Mouse (Mus musculus): ENCODE measurements around the gene Cnot3. TPM values are rescaled to one million over a fixed set of nuclear protein-coding genes. Genes with fewer than 3 reads are reported as not detected.
"Not testable (repeated sequence)": the region's sequence is repeated elsewhere in the genome, so short reads cannot be mapped to it uniquely, and the experiment has no call there.

The Cnot3 gene
- 100 to 1,000 TPM in 7 of 26 experiments, 10 to 100 TPM in 19; 35.3 to 142 (median 84.0) TPM for total RNA-seq (2018; cell fraction: chromatin; rRNA removed)
- total RNA-seq (2018; cell fraction: cytosol; rRNA removed) = 10 to 100 TPM; 15.3 to 44.9 (median 38.9) TPM
- total RNA-seq (2018; cell fraction: nucleus; rRNA removed) = 10 to 100 TPM; 29.8 to 82.8 (median 46.2) TPM
- polyA plus RNA-seq (2018) = 28.4 to 47.4 TPM (median 36.0 TPM) in 3 replicates

DNA sequence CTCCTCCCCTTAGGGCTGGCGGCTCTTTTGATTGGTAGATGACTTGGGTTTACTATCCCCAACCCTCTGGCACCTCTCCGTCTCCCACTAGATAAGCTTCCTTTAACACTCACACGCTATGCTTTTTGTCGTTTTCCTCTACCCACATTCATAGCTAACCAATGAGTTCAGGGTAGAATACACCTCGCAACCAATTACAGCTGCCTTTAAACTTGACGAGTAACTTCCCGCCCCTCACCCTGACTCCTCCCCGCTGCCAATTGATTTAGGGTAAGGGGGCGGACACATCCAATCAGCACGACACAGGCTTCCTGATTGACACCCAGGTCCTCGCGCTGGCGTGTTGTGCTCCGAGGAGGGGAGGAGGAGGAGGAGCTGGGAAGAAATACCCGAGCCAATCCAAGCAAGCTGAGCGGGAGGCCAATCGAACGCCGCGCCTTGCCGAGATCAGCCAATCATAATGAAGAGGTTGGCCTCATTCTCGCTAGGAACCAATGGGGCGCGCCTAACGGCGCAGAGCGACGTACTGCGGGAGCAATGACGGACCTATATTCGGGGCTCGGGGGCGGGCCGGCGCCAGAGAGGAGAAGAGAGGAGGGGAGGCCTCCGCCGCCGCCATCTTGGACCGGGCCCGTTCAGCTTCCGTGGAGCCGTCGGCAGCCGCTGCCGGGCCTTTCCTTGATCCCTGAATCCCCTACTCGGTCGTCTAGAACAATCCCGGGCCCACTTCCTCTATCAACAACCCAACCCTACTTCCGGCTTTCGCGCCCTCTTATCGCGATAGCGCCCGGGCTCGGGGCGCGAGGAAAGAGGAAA, at the start of gene Cnot3:
Gene Cnot3 (plus strand): TSS at position 597 of the 816 bp plus-strand sequence.
- H3K79me2 ChIP-seq (ENCODE audit: inconsistent target) = peaks cover 42% of the 10 kb centered on the region
- peak within 1 kb of the TSS; percentile 58 for H3K4me3 ChIP-seq (ENCODE audit: inconsistent target)
- H3K36me3 ChIP-seq (ENCODE audit: inconsistent target) = peaks cover 19% of the 10 kb centered on the region; the same call in 1 of the 2 replicates
- 0% methylated on average over 26 of the region's 58 CpGs for WGBS (ENCODE audit: missing documents)
- H3K27ac ChIP-seq = peak within 1 kb of the TSS; percentile 78

DNA sequence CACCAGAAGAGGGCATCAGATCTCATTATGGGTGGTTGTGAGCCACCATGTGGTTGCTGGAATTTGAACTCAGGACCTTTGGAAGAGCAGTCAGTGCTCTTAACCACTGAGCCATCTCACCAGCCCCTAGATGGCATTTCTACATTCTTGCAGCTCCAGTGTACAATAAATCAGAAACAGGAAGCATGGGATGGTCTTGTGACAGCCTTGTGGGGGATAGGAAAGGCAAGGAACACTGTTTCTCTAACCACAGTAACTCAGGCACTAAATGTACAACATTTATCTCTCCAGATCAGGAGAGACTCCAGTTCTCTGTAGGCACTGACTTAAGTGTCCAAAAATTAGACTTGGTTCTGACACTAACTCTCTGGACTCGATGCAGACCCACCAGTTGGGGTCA, 47.3 kb upstream of the Cnot3 start:
- H3K79me2 ChIP-seq (ENCODE audit: inconsistent target); H3K36me3 ChIP-seq (ENCODE audit: inconsistent target); H3K4me3 ChIP-seq (ENCODE audit: inconsistent target): not testable (repeated sequence)
- H3K27ac ChIP-seq = peak overlapping the region; percentile 42; the same call in 1 of the 2 replicates
- WGBS (ENCODE audit: missing documents) = 7% methylated on average over 1 of the region's 1 CpGs

DNA sequence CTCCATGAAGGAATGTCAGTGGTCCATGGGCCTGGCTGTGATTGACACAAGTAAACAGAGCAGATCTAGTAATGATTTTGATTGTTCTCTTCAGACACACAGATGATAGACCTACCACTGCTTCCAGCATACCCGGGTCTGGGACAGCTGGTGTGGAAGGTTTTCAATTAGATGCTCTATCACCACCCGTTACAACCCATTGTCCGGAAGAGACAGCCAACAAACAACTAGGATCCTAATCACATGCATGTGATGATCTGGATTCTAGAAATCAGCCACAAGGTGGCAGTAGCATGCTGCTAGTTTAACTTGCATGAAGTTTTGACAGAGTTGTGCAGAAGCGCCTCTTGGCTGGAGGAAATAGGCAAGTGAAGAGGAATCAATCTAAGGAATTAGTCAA, 43.9 kb upstream of the Cnot3 start:
- WGBS (ENCODE audit: missing documents) = 3% methylated on average over 4 of the region's 4 CpGs
- H3K27ac ChIP-seq = no peak overlapping the region
- H3K36me3 ChIP-seq (ENCODE audit: inconsistent target) = no peaks in the 10 kb centered on the region
- no peaks in the 10 kb centered on the region for H3K79me2 ChIP-seq (ENCODE audit: inconsistent target)
- no peak overlapping the region for H3K4me3 ChIP-seq (ENCODE audit: inconsistent target)

DNA sequence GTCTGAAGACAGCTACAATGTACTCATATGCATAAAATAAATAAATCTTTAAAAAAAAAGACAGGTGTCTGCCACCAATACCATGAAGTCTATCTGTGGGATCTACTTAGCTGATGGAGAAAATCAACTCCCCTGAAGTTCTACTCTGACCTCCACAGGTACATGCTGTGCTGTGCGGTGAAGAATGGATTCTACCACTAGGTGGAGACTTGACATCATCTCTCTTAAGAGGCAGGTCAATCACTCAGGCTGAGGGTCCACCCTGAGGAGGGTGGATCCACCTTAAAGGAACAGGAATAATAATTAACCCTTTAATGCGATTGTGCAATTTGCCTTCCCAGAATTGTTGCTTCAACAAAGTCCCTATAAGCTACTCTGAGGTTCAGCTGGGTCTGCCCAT, 38.3 kb upstream of the Cnot3 start:
- WGBS (ENCODE audit: missing documents) = 20% methylated on average over 2 of the region's 2 CpGs
- H3K4me3 ChIP-seq (ENCODE audit: inconsistent target) = no peak overlapping the region
- no peak overlapping the region for H3K27ac ChIP-seq
- no peaks in the 10 kb centered on the region for H3K36me3 ChIP-seq (ENCODE audit: inconsistent target)
- H3K79me2 ChIP-seq (ENCODE audit: inconsistent target) = no peaks in the 10 kb centered on the region

DNA sequence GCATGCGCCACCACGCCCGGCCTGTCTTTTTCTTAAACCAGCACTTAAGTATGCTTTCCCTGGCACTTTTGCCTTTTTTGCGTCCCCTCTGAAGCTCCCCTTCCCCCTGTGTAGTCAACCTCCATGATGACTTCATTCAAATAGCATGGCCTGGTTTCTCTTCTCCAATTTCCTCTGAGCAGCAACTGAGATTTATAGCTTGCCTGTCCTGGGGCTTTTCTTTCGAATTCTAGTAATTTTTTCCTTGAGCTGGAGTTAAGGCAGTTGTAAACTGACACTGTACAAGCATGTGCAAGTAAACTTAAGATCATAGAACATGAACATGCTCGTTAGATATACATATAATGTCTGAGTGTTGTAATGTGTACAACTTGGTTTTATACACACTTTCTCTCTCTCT, 37.7 kb upstream of the Cnot3 start:
- H3K36me3 ChIP-seq (ENCODE audit: inconsistent target) = no peaks in the 10 kb centered on the region
- H3K79me2 ChIP-seq (ENCODE audit: inconsistent target) = no peaks in the 10 kb centered on the region
- no peak overlapping the region for H3K27ac ChIP-seq
- H3K4me3 ChIP-seq (ENCODE audit: inconsistent target) = no peak overlapping the region
- WGBS (ENCODE audit: missing documents) = 70% methylated on average over 6 of the region's 6 CpGs

DNA sequence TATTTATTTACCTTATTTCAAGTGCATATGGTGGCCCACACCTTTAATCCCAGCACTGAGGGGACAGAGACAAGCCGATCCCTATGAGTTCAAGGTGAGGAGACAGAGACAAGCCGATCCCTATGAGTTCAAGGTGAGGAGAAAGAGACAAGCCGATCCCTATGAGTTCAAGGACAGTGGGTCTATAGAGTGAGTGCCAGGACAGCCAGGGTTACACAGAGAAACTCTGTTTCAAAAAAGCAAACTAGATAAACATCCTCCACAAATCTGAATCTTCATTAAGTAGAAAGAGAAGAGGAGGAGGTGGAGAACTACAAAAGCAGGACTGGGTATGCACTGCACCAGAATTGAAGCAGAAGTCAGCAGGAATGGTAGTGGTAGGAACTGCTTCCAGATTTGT, 36.4 kb upstream of the Cnot3 start:
- H3K36me3 ChIP-seq (ENCODE audit: inconsistent target) = no peaks in the 10 kb centered on the region
- 95% methylated on average over 3 of the region's 3 CpGs for WGBS (ENCODE audit: missing documents)
- H3K27ac ChIP-seq = no peak overlapping the region
- H3K4me3 ChIP-seq (ENCODE audit: inconsistent target) = no peak overlapping the region
- H3K79me2 ChIP-seq (ENCODE audit: inconsistent target) = no peaks in the 10 kb centered on the region

DNA sequence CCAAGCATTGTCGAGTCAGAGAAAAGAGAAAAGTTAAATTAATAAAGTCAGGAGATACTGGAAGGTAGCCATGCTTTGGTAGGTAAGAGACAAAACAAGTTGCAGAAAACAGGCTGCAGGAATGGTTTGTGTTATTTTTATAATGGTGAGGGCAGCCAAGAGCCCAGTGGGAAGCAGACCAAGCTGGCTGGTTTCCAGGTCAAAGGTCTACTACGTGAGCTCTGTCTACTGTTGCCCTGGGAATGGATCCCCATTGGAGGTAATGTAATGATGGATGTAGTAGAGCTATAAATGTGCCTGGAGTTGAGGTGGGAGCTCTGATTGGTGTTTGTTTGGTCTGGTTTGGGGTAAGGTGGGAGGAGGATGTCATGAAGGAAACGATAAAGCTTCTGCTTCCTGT, 36.0 kb upstream of the Cnot3 start:
- Histone ChIP-seq H3K79me2 (ENCODE audit: inconsistent target) (no peaks in the 10 kb centered on the region), H3K27ac (no peak overlapping the region), H3K4me3 (ENCODE audit: inconsistent target) (no peak overlapping the region), H3K36me3 (ENCODE audit: inconsistent target) (no peaks in the 10 kb centered on the region)
- 52% methylated on average over 3 of the region's 3 CpGs for WGBS (ENCODE audit: missing documents)

DNA sequence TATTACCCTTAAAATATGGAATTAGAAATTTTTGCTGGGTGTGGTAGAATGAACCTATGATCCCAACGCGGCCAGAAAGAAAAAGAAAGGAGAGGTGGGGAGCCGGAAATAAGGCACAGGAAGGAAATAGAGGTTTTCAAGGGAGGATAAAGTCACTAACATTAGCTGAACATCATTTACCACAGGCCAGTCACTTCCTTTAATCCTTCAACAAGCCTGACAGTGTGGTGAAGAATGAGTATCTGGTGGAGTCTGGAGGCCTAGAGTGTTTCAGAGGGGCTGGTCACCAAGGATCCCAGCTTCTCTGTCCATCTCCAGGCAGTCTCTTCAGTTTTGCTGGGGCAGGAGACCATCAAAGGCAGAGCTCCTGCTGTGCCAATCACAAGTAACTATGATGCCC, 34.6 kb upstream of the Cnot3 start:
- Histone ChIP-seq H3K36me3 (ENCODE audit: inconsistent target) (no peaks in the 10 kb centered on the region), H3K4me3 (ENCODE audit: inconsistent target) (no peak overlapping the region), H3K79me2 (ENCODE audit: inconsistent target) (no peaks in the 10 kb centered on the region), H3K27ac (no peak overlapping the region)
- 25% methylated on average over 2 of the region's 3 CpGs for WGBS (ENCODE audit: missing documents)

DNA sequence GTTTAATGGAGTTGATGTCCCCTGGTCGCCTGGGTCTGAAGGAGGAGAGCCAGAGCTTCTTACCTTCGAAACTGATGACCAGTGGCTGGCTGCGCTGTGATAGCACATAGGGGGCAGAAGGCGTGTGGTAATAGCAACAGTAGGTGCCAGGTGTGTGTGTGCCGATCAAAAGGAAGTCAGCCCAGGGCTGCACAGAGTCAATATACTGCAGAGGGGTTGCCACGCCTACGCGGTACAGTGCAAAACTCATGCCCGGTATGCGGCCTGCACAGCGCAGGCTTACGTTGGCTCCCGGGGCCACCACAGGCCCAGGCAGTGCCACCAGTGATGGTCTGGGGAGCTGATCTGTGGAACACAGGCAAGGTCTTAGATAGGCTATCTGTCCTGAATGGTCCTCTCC, 34.1 kb upstream of the Cnot3 start:
- H3K27ac ChIP-seq = no peak overlapping the region
- H3K36me3 ChIP-seq (ENCODE audit: inconsistent target) = no peaks in the 10 kb centered on the region
- no peaks in the 10 kb centered on the region for H3K79me2 ChIP-seq (ENCODE audit: inconsistent target)
- no peak overlapping the region for H3K4me3 ChIP-seq (ENCODE audit: inconsistent target)
- WGBS (ENCODE audit: missing documents) = 86% methylated on average over 13 of the region's 13 CpGs

DNA sequence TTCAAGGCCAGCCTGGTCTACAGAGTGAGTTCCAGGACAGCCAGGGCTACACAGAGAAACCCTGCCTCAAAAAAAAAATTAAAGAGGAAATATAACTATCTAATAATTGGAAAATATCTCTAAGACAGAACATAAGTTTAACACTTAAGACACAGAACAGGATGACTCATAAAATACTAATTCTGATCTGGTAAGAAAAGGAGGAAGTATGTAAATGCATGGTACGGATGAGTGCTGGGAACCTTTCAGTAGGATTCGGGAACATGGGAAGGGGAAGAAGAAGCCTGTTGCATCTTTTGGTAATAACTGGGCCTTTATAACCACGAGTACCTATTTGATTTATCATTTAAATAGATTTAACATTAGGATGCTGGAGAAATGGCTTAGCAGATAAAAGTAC, 31.0 kb upstream of the Cnot3 start:
- Histone ChIP-seq H3K79me2 (ENCODE audit: inconsistent target) (peaks cover 19% of the 10 kb centered on the region), H3K4me3 (ENCODE audit: inconsistent target) (no peak overlapping the region), H3K36me3 (ENCODE audit: inconsistent target) (peaks cover under 1% of the 10 kb centered on the region; the same call in 1 of the 2 replicates), H3K27ac (no peak overlapping the region)
- 44% methylated on average over 3 of the region's 3 CpGs for WGBS (ENCODE audit: missing documents)

DNA sequence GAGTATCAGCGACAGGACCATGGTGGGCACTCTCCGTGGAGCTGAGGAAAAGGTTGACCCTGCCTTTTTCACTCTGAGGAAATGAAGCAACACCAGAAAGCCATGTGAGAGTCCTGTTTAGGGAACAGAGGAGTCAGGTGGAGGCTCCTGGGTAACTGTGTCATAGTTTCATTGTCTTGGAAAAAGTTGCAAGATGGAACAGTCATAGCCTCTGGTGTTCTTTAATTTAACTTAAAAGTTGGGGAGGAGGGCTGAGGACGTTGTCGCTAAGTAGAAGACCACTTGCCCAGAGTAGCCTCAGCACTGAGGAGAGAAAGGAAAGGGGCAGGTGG, 29.0 kb upstream of the Cnot3 start, which contains the start of gene Oscar:
Gene Oscar (minus strand): TSS at position 101 of the 332 bp plus-strand sequence.
- peaks cover 15% of the 10 kb centered on the region for H3K36me3 ChIP-seq (ENCODE audit: inconsistent target)
- no peak within 1 kb of the TSS for H3K27ac ChIP-seq
- 73% methylated on average over 4 of the region's 4 CpGs for WGBS (ENCODE audit: missing documents)
- H3K79me2 ChIP-seq (ENCODE audit: inconsistent target) = peaks cover 25% of the 10 kb centered on the region
- H3K4me3 ChIP-seq (ENCODE audit: inconsistent target) = peak within 1 kb of the TSS; percentile 97

DNA sequence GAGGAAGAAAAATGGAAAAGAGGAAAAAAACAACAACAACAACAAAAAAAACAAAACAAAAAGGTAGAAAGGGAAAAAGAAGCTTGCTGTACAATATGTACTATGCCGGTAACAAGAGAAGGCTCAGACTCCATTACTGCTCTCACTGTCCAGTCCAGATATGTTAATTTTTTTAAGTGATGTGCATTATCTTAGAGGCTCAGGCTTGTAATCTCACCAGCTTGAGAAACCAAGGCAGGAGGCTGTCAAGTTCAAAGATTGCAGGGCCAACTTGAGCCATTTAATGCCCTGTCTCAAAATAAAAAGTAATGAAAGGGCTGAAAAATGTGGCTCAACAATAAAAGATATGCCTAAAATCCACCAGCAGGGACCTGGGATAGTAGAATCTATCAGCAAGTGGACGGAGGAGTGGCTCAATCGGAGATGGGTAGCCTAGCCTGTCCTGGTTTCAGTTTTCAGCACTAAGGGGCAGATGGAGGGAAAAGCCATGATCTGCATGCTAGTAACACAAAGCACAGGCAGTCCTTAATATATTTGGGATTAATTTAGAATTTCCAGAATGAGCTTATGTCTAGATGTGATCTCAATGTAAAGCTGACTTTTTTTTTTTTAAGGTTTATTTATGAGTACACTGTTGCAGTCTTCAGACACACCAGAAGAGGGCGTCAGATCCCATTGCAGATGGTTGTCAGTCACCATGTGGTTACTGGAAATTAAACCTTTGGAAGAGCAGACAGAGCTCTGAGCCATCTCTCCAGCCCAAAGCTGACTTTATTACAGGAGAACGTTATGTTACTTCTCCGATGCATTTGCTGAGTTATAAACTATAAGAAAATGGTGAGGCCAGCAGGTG, 28.5 kb upstream of the Cnot3 start:
- WGBS (ENCODE audit: missing documents) = 48% methylated on average over 6 of the region's 6 CpGs
- peak overlapping the region; percentile 97 for H3K4me3 ChIP-seq (ENCODE audit: inconsistent target)
- peaks cover 15% of the 10 kb centered on the region for H3K36me3 ChIP-seq (ENCODE audit: inconsistent target)
- H3K27ac ChIP-seq = peak overlapping the region; percentile 60; the same call in 1 of the 2 replicates
- peaks cover 25% of the 10 kb centered on the region for H3K79me2 ChIP-seq (ENCODE audit: inconsistent target)

DNA sequence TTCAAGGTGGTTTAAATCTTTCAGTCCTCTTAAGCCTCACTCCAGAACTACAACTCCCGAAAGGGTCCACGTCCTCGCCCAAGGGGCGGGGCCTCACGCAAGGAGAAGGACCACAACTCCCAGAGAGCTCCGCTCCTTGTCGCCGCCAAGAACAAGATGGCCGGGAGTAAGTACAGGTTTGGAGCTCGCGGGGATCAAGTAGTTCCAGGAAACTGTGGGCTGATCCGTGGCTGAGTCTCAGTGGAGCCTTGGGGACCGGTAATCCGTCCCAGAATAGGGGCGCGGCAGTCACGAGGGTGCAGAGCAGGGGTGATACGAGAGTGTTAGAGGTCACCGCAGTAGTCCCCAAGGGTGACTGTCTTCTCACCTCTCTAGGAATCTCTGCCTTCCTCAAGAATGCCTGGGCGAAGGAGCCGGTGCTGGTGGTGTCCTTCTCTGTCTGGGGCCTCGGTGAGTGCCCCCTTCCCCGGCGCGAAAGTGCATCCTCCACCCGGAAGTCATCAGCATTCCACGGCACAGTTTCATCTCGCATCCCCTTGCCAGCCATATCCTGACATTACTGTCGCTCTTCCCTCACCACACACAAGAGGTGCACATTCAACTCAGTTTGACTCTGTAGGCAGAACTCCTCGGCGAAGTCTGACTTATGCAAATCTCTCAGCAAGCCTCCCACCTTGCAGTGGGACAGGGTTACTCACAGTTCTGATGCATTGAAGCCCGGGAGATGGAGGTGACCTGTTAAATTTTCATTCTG, 27.6 kb upstream of the Cnot3 start, which contains the start of gene Ndufa3:
Gene Ndufa3 (plus strand): TSS at position 132 of the 754 bp plus-strand sequence.
- H3K4me3 ChIP-seq (ENCODE audit: inconsistent target) = peak within 1 kb of the TSS; percentile 97
- H3K36me3 ChIP-seq (ENCODE audit: inconsistent target) = peaks cover 22% of the 10 kb centered on the region
- peaks cover 25% of the 10 kb centered on the region for H3K79me2 ChIP-seq (ENCODE audit: inconsistent target)
- H3K27ac ChIP-seq = peak within 1 kb of the TSS; percentile 60
- WGBS (ENCODE audit: missing documents) = under 1% methylated on average over 32 of the region's 32 CpGs

DNA sequence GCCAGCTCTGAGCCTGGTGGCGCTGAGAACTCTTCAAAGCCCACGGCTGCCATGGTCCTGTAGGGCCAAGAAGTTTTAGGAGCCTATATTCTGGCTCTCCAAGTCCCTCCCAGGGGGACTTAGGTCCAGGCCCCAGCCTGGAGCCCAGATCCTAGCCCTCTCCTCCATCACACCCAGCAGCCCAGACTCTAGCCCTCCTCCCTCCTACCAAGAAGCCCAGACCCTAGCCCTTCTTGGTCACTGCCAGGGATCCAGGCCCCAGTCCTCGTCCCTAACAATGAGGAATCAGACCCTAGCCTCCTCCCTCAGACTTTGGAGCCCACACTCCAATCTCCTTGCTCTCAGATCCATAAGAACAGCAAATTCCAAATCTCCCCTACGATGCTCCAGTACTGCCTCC, 16.0 kb upstream of the Cnot3 start:
- Histone ChIP-seq H3K27ac (peak overlapping the region; percentile 76), H3K4me3 (ENCODE audit: inconsistent target) (peak overlapping the region; percentile 95), H3K79me2 (ENCODE audit: inconsistent target) (peaks cover 63% of the 10 kb centered on the region), H3K36me3 (ENCODE audit: inconsistent target) (peaks cover 33% of the 10 kb centered on the region)
- 38% methylated on average over 4 of the region's 4 CpGs for WGBS (ENCODE audit: missing documents)

Measured in macrophage (primary cell).